Mouse (Mus musculus): Measurements from ENCODE around the gene Gm4133. TPM values are rescaled to one million over a fixed set of nuclear protein-coding genes. Genes with fewer than 3 reads are reported as not detected.
"Not testable (repeated sequence)": the region's sequence is repeated elsewhere in the genome, so short reads cannot be mapped to it uniquely, and the experiment has no call there.

Gene Gm4133
- not detected for total RNA-seq (2021)
- long read RNA-seq, experiment 1, result 0 reads
- long read RNA-seq, experiment 2, result 0 reads

GRCm38 (mm10) chr7:20333965-20334364, at the start of gene Gm4133:
Gene Gm4133, minus strand, starts transcription at chr7:20334065.
- not testable (repeated sequence) for DNase-seq (ENCODE audit: low spot score in 2 of 2)

GRCm38 (mm10) chr7:20375310-20375709, 41.4 kb upstream of the Gm4133 start, which contains the start of gene Gm5728:
Gene Gm5728, minus strand, starts transcription at chr7:20375410.
- not testable (repeated sequence) for H3K4me3 ChIP-seq; H3K27ac ChIP-seq; DNase-seq (ENCODE audit: low spot score in 2 of 2)

More at GRCm38 (mm10) chr7:20333965-20334364, at the start of gene Gm4133:
- not testable (repeated sequence) for H3K4me3 ChIP-seq, H3K27ac ChIP-seq

Other genes starting within 250 kb of the Gm4133 start
- not detected for gene Vmn1r91, start 234.4 kb downstream of the Gm4133 start, total RNA-seq (2021)
- not detected for gene Gm16442, start 211.5 kb downstream of the Gm4133 start, total RNA-seq (2021)
- gene Vmn1r93, start 195.0 kb downstream of the Gm4133 start, total RNA-seq (2021), result not detected
- gene Vmn1r94, start 165.7 kb downstream of the Gm4133 start, total RNA-seq (2021), result not detected
- not detected for gene Vmn1r95, start 140.4 kb downstream of the Gm4133 start, total RNA-seq (2021)
- not detected for gene Gm6164, start 128.5 kb downstream of the Gm4133 start, total RNA-seq (2021)
- gene Gm4498, start 100.2 kb downstream of the Gm4133 start, total RNA-seq (2021), result not detected
- gene Gm5890, start 71.2 kb downstream of the Gm4133 start, total RNA-seq (2021), result not detected
- not detected for gene Gm5728, start 41.3 kb upstream of the Gm4133 start, total RNA-seq (2021)
- not detected for gene Vmn1r100, start 83.9 kb upstream of the Gm4133 start, total RNA-seq (2021)
- not detected for gene Vmn1r101, start 108.5 kb upstream of the Gm4133 start, total RNA-seq (2021)
- gene Gm10670, start 140.9 kb upstream of the Gm4133 start, total RNA-seq (2021), result not detected
- not detected for gene Vmn1r103, start 176.5 kb upstream of the Gm4133 start, total RNA-seq (2021)
- not detected for gene Vmn1r104, start 199.8 kb upstream of the Gm4133 start, total RNA-seq (2021)
- gene Gm5726, start 211.7 kb upstream of the Gm4133 start, total RNA-seq (2021), result not detected
- gene Gm4141, start 242.2 kb upstream of the Gm4133 start, total RNA-seq (2021), result not detected